Mouse (Mus musculus): ENCODE data around the gene Arid1b. TPM values are rescaled to one million over a fixed set of nuclear protein-coding genes. Genes with fewer than 3 reads are reported as not detected.

Arid1b gene
- polyA plus RNA-seq, 1 experiment from 2014 or later, result 12.9 TPM

DNA sequence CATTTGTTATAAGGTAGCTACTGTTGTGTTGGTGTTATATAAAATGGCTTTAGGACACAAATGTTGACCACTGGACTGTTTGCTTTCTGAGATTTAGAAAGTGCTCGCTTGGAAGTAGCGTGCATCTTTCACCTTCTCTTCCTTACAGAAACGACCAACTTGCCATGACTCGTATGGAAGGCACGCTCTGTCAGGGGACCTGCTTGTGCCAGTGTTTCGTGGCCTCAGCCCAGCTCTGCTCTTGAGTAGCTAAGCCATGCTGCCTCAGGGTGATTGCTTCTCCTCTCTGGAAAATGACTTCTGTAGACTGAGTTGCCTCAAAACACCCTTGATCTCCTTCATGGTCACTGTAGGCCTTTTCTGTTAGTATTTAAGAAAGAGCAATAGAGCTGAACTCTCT lies 137.6 kb downstream of the Arid1b start:
- 93% methylated on average over 6 of the region's 6 CpGs for WGBS
- no peaks in the 10 kb centered on the region for H3K9me3 ChIP-seq (replicated peaks; ENCODE audit: control insufficient read depth, low read length)
- no peak overlapping the region for H3K4me3 ChIP-seq (ENCODE audit: low read depth, low read length)
- no peak for DNase-seq (ENCODE audit: low spot score)
- no peak overlapping the region for H3K27ac ChIP-seq (replicated peaks; ENCODE audit: low read depth, low read length)
- no peaks in the 10 kb centered on the region for H3K4me1 ChIP-seq (ENCODE audit: control insufficient read depth, insufficient read depth, low read length)
- no peak overlapping the region for H3K4me2 ChIP-seq (ENCODE audit: low read depth, low read length)
- no peaks in the 10 kb centered on the region for H3K36me3 ChIP-seq (replicated peaks; ENCODE audit: control insufficient read depth, insufficient read depth, low read depth, low read length)
- ATAC-seq (replicated peaks; ENCODE audit: insufficient number of reproducible peaks, low FRiP score, low TSS enrichment, low read depth), result no peak
- H3K27me3 ChIP-seq (ENCODE audit: control insufficient read depth, insufficient read depth, low read length), result no peaks in the 10 kb centered on the region
- H3K9ac ChIP-seq (replicated peaks; ENCODE audit: low read length), result no peak overlapping the region

DNA sequence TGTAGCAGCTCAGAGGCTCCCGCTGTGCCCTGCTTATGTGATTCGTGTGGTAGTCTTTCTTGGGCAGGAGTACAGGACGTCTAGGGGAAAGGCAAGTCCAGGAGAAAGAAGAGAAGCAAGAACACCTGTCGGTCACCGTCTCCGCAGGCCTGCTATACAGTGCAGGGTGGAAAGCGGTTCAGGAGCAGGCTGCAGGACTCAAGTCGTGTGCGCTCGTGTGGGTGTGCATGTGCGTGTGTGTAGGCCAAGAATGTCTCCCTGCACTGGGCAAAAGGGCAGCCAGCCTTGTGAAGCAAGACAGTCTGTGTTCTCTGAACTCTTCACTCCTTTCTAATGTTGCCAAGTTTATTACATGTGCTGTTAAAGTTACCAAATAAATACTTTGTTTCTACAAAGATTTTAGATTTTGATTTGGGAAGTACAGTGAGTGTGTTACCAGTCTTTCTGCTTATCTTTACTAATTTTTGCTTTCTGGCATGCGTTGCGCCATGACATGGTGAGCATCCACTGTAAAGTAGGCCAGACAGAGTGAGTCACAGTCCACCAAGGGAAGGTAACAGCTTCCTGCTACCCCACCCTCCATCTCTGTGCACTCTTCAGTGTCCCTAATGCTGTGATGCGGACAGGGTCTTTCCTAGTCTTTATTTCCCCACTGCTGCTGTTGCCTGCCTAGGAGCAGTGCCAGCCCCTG lies 138.3 kb downstream of the Arid1b start:
- no peak overlapping the region for H3K4me2 ChIP-seq (ENCODE audit: low read depth, low read length)
- ATAC-seq (replicated peaks; ENCODE audit: insufficient number of reproducible peaks, low FRiP score, low TSS enrichment, low read depth) (no peak), DNase-seq (ENCODE audit: low spot score) (no peak)
- no peak overlapping the region for H3K4me3 ChIP-seq (ENCODE audit: low read depth, low read length)
- H3K9me3 ChIP-seq (replicated peaks; ENCODE audit: control insufficient read depth, low read length), result no peaks in the 10 kb centered on the region
- 92% methylated on average over 14 of the region's 14 CpGs for WGBS
- no peaks in the 10 kb centered on the region for H3K36me3 ChIP-seq (replicated peaks; ENCODE audit: control insufficient read depth, insufficient read depth, low read depth, low read length)
- H3K27me3 ChIP-seq (ENCODE audit: control insufficient read depth, insufficient read depth, low read length), result no peaks in the 10 kb centered on the region
- no peak overlapping the region for H3K9ac ChIP-seq (replicated peaks; ENCODE audit: low read length)
- H3K4me1 ChIP-seq (ENCODE audit: control insufficient read depth, insufficient read depth, low read length), result no peaks in the 10 kb centered on the region
- H3K27ac ChIP-seq (replicated peaks; ENCODE audit: low read depth, low read length), result no peak overlapping the region

DNA sequence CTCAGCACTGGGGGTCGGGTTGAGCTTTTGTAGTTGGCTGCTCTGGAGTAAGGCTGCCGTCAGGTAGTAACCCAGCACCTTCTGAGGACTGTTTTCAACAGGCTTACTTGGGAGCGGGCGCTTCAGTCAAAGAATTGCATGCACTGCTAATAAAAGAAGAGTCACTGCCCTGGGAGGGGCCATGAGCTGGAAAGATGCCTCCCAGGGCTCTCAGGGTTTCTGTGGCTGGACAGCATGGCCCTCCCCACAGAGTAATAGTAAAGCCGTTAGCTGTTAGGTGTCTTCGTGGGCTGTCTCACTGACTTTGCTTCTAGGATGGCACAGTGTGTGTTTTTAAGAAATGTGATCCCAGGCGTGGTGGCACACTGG lies 138.8 kb downstream of the Arid1b start:
- H3K9me3 ChIP-seq (replicated peaks; ENCODE audit: control insufficient read depth, low read length), result no peaks in the 10 kb centered on the region
- 90% methylated on average over 7 of the region's 7 CpGs for WGBS
- no peaks in the 10 kb centered on the region for H3K36me3 ChIP-seq (replicated peaks; ENCODE audit: control insufficient read depth, insufficient read depth, low read depth, low read length)
- DNase-seq (ENCODE audit: low spot score), result no peak
- ATAC-seq (replicated peaks; ENCODE audit: insufficient number of reproducible peaks, low FRiP score, low TSS enrichment, low read depth), result no peak
- H3K4me2 ChIP-seq (ENCODE audit: low read depth, low read length), result no peak overlapping the region
- no peak overlapping the region for H3K9ac ChIP-seq (replicated peaks; ENCODE audit: low read length)
- no peak overlapping the region for H3K27ac ChIP-seq (replicated peaks; ENCODE audit: low read depth, low read length)
- no peak overlapping the region for H3K4me3 ChIP-seq (ENCODE audit: low read depth, low read length)
- H3K27me3 ChIP-seq (ENCODE audit: control insufficient read depth, insufficient read depth, low read length), result no peaks in the 10 kb centered on the region
- H3K4me1 ChIP-seq (ENCODE audit: control insufficient read depth, insufficient read depth, low read length), result no peaks in the 10 kb centered on the region

DNA sequence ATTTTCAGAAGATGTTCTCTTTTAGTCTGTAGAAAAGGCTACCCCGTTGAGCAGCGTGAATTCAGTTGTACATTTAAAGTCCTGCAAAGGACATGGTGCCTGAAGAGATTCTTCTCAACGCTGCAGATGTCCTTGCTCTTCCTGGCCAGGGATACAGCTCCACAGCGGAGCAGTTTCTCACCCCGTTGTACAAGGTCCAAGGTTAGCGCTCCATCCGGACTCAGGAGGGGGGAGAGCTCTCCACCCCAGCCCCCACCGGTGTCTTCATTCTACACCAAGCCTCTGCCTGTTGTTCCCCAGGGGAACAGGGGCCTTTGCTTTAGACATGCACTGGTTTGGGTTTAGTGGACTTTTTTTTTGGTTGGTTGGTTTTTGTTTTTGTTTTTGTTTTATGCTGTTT lies 139.7 kb downstream of the Arid1b start:
- no peaks in the 10 kb centered on the region for H3K4me1 ChIP-seq (ENCODE audit: control insufficient read depth, insufficient read depth, low read length)
- H3K4me2 ChIP-seq (ENCODE audit: low read depth, low read length), result no peak overlapping the region
- H3K9ac ChIP-seq (replicated peaks; ENCODE audit: low read length), result no peak overlapping the region
- H3K27me3 ChIP-seq (ENCODE audit: control insufficient read depth, insufficient read depth, low read length), result no peaks in the 10 kb centered on the region
- no peak overlapping the region for H3K4me3 ChIP-seq (ENCODE audit: low read depth, low read length)
- no peak for ATAC-seq (replicated peaks; ENCODE audit: insufficient number of reproducible peaks, low FRiP score, low TSS enrichment, low read depth)
- no peak for DNase-seq (ENCODE audit: low spot score)
- no peaks in the 10 kb centered on the region for H3K36me3 ChIP-seq (replicated peaks; ENCODE audit: control insufficient read depth, insufficient read depth, low read depth, low read length)
- WGBS, result 71% methylated on average over 8 of the region's 8 CpGs
- H3K9me3 ChIP-seq (replicated peaks; ENCODE audit: control insufficient read depth, low read length), result no peaks in the 10 kb centered on the region
- H3K27ac ChIP-seq (replicated peaks; ENCODE audit: low read depth, low read length), result no peak overlapping the region

DNA sequence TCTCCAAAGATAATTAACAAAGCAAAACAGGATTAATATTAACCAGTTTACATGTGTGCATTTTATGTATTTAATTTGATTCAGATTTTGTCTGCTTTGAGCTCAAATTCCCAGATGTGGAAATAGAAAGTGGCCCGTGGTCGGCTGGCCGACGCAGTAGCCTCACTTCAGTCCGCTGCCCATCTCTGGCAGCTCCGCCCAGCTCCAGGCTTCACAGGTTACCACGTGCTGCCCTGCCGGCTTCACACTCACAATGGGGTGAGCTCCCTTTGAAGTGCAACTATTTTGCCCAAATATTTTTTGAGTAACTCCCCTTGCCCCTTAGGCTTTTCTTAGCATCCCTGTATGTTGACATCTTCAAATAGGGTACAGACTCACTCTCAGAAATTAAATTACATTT lies 140.1 kb downstream of the Arid1b start:
- ATAC-seq (replicated peaks; ENCODE audit: insufficient number of reproducible peaks, low FRiP score, low TSS enrichment, low read depth) (no peak), DNase-seq (ENCODE audit: low spot score) (no peak)
- Histone ChIP-seq H3K9ac (replicated peaks; ENCODE audit: low read length) (no peak overlapping the region), H3K36me3 (replicated peaks; ENCODE audit: control insufficient read depth, insufficient read depth, low read depth, low read length) (no peaks in the 10 kb centered on the region), H3K9me3 (replicated peaks; ENCODE audit: control insufficient read depth, low read length) (no peaks in the 10 kb centered on the region), H3K4me1 (ENCODE audit: control insufficient read depth, insufficient read depth, low read length) (no peaks in the 10 kb centered on the region), H3K27me3 (ENCODE audit: control insufficient read depth, insufficient read depth, low read length) (no peaks in the 10 kb centered on the region), H3K27ac (replicated peaks; ENCODE audit: low read depth, low read length) (no peak overlapping the region), H3K4me2 (ENCODE audit: low read depth, low read length) (no peak overlapping the region), H3K4me3 (ENCODE audit: low read depth, low read length) (no peak overlapping the region)
- WGBS, result 73% methylated on average over 8 of the region's 8 CpGs

DNA sequence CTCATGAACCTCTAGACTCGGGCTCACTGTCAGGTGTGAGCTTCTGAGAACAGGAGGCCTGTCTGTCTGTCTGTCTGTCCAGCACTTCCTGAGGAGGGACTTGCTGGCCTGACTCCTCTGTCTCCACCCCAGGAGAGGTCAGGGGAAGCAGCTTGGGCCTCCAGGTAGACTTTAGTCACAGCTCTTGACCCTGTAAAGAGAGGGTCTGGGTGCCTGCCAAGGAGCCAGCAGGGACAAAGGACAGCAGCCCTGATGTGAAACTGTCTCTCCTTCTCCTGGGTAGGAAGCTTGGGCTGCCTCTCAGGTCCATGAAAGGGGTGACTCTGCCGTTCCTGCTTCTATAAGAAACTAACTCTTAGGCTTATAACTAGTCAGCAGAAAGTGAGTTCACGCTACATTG lies 143.8 kb downstream of the Arid1b start:
- no peak overlapping the region for H3K4me2 ChIP-seq (ENCODE audit: low read depth, low read length)
- ATAC-seq (replicated peaks; ENCODE audit: insufficient number of reproducible peaks, low FRiP score, low TSS enrichment, low read depth) (no peak), DNase-seq (ENCODE audit: low spot score) (no peak)
- H3K27me3 ChIP-seq (ENCODE audit: control insufficient read depth, insufficient read depth, low read length), result no peaks in the 10 kb centered on the region
- no peaks in the 10 kb centered on the region for H3K4me1 ChIP-seq (ENCODE audit: control insufficient read depth, insufficient read depth, low read length)
- WGBS, result 78% methylated on average over 3 of the region's 3 CpGs
- no peaks in the 10 kb centered on the region for H3K9me3 ChIP-seq (replicated peaks; ENCODE audit: control insufficient read depth, low read length)
- H3K36me3 ChIP-seq (replicated peaks; ENCODE audit: control insufficient read depth, insufficient read depth, low read depth, low read length), result no peaks in the 10 kb centered on the region
- H3K9ac ChIP-seq (replicated peaks; ENCODE audit: low read length), result no peak overlapping the region
- H3K4me3 ChIP-seq (ENCODE audit: low read depth, low read length), result no peak overlapping the region
- H3K27ac ChIP-seq (replicated peaks; ENCODE audit: low read depth, low read length), result no peak overlapping the region

DNA sequence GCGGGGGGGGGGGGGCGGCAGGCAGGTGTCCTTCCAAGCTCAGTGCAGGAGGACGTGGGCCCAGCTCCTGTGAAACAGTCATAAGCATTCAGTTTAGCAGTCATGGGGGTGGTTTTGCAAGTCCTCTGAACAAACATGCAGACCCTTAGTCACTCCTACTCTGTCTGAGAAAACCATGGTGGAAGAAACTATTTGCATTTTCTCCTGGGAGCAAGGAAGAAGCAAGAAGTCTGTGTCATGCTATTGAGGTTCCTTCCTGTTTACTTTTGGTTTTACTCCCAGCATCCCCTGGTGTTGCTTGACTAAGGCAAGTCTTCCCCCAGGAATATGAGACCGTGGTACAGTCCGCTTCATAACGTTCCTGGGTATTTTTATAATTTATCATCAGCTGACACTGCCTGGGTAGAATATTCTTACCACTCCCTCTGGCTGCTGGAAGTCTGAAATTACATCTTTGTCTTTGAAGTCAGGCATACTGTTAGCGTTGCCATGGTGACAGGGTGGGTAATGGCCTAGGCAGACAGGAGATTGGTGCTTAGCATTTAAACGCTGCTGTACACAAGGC lies 144.6 kb downstream of the Arid1b start:
- ATAC-seq (replicated peaks; ENCODE audit: insufficient number of reproducible peaks, low FRiP score, low TSS enrichment, low read depth), result peak; percentile 85
- Histone ChIP-seq H3K4me2 (ENCODE audit: low read depth, low read length) (no peak overlapping the region), H3K9me3 (replicated peaks; ENCODE audit: control insufficient read depth, low read length) (no peaks in the 10 kb centered on the region), H3K4me1 (ENCODE audit: control insufficient read depth, insufficient read depth, low read length) (no peaks in the 10 kb centered on the region), H3K36me3 (replicated peaks; ENCODE audit: control insufficient read depth, insufficient read depth, low read depth, low read length) (no peaks in the 10 kb centered on the region), H3K4me3 (ENCODE audit: low read depth, low read length) (no peak overlapping the region), H3K27me3 (ENCODE audit: control insufficient read depth, insufficient read depth, low read length) (no peaks in the 10 kb centered on the region), H3K9ac (replicated peaks; ENCODE audit: low read length) (no peak overlapping the region), H3K27ac (replicated peaks; ENCODE audit: low read depth, low read length) (no peak overlapping the region)
- 24% methylated on average over 8 of the region's 8 CpGs for WGBS
- peak; percentile 89 for DNase-seq (ENCODE audit: low spot score)

DNA sequence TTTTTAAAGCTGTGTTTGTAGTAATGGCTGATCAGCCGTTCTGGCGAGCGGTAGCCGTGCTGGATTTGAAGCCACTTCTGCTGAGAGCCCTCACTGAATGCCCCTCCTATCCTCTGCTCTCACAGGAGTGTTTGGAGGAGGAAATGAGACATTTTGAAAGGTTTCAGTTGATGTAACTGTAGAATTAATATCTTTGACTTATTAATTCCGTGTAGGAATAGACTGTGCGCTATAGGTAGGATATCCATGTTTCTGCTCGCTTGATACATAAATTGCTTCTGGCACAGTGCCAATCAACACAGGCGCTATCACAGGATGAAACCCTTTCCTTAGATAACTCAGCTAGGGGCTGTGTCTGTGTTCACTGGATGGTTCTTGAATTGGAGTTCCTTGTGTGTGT lies 145.4 kb downstream of the Arid1b start:
- WGBS, result 73% methylated on average over 8 of the region's 8 CpGs
- Histone ChIP-seq H3K27me3 (ENCODE audit: control insufficient read depth, insufficient read depth, low read length) (no peaks in the 10 kb centered on the region), H3K27ac (replicated peaks; ENCODE audit: low read depth, low read length) (no peak overlapping the region; the same call in 1 of the 2 replicates), H3K36me3 (replicated peaks; ENCODE audit: control insufficient read depth, insufficient read depth, low read depth, low read length) (no peaks in the 10 kb centered on the region), H3K9ac (replicated peaks; ENCODE audit: low read length) (no peak overlapping the region), H3K4me1 (ENCODE audit: control insufficient read depth, insufficient read depth, low read length) (no peaks in the 10 kb centered on the region), H3K4me2 (ENCODE audit: low read depth, low read length) (no peak overlapping the region), H3K9me3 (replicated peaks; ENCODE audit: control insufficient read depth, low read length) (no peaks in the 10 kb centered on the region), H3K4me3 (ENCODE audit: low read depth, low read length) (no peak overlapping the region)
- DNase-seq (ENCODE audit: low spot score) (no peak), ATAC-seq (replicated peaks; ENCODE audit: insufficient number of reproducible peaks, low FRiP score, low TSS enrichment, low read depth) (no peak)
